Mouse (Mus musculus) stomach, postnatal 0 days (tissue): ENCODE results near the gene Lama5. TPM values are rescaled to one million over a fixed set of nuclear protein-coding genes. Genes with fewer than 3 reads are reported as not detected.

Experiments
- ATAC-seq: fragments of 200-750 bp; cut with Nextera tagmentation; 2 replicates; pipeline ENCODE4 v1.8.0; 2017; ENCODE audit not compliant: low FRiP score, low TSS enrichment
- DNase-seq: peaks from one replicate; pipeline ENCODE4 v3.0.0-alpha.2; 2016; ENCODE audit warnings: low spot score
- H3K27ac ChIP-seq: fragments of 300-500 bp; sonication (generic); replicated peaks from 2 replicates; pipeline ENCODE4 v1.5.1; 2014; ENCODE audit warnings: mild to moderate bottlenecking, control low read depth
- H3K27me3 ChIP-seq: fragments of 300-500 bp; sonication (generic); 2 replicates; pipeline ENCODE4 v1.6.1; 2014; ENCODE audit warnings: low read length; ENCODE audit not compliant: control insufficient read depth, insufficient read depth
- H3K36me3 ChIP-seq: fragments of 300-500 bp; sonication (generic); 2 replicates; pipeline ENCODE4 v1.6.1; 2014; ENCODE audit warnings: low read length, mixed read lengths; ENCODE audit not compliant: control insufficient read depth, insufficient read depth
- H3K4me1 ChIP-seq: fragments of 300-500 bp; sonication (generic); replicated peaks from 2 replicates; pipeline ENCODE4 v1.6.1; 2014; ENCODE audit warnings: antibody characterized with exemption; ENCODE audit not compliant: control insufficient read depth, insufficient read depth
- H3K4me2 ChIP-seq: fragments of 300-500 bp; sonication (generic); replicated peaks from 2 replicates; pipeline ENCODE4 v1.6.1; 2014; ENCODE audit warnings: low read depth, mild to moderate bottlenecking, control low read depth, moderate library complexity
- H3K4me3 ChIP-seq: fragments of 300-500 bp; sonication (generic); 2 replicates; pipeline ENCODE4 v1.5.1; 2014; ENCODE audit warnings: low read depth, low read length, control low read depth
- H3K9ac ChIP-seq: fragments of 300-500 bp; sonication (generic); 2 replicates; pipeline ENCODE4 v1.6.1; 2014; ENCODE audit warnings: mild to moderate bottlenecking, low read length, control low read depth, mixed read lengths
- H3K9me3 ChIP-seq: fragments of 300-500 bp; sonication (generic); 2 replicates; pipeline ENCODE4 v1.6.1; 2016; ENCODE audit warnings: low read length; ENCODE audit not compliant: control insufficient read depth
- CTCF ChIP-seq: IDR thresholded peaks from 2 replicates; pipeline ENCODE4 v1.5.1; 2016; ENCODE audit warnings: antibody characterized with exemption, low read depth, mild to moderate bottlenecking, moderate library complexity
- EP300 ChIP-seq: optimal IDR thresholded peaks from 2 replicates; pipeline ENCODE3; 2016; ENCODE audit warnings: antibody characterized with exemption
- WGBS: fragments of 180-500 bp; shearing (Covaris S2); extraction: QIAGEN DNeasy Blood & Tissue Kit; methylation state at CpG from one replicate; pipeline ENCODE4 v1.1.7; 2014; 5-methylcytosine and 5-hydroxymethylcytosine counted together
- polyA plus RNA-seq: library from polyadenylated mRNA; unstranded; fragments of >200 nt; fragmentation: Nextera tagmentation; extraction: Ambion mirVana; gene quantifications from 2 replicates; pipeline ENCODE4 v1.2.1, GENCODE M21; 2015

Gene Lama5
- polyA plus RNA-seq, 1 experiment from 2014 or later = 29.7 TPM

DNA sequence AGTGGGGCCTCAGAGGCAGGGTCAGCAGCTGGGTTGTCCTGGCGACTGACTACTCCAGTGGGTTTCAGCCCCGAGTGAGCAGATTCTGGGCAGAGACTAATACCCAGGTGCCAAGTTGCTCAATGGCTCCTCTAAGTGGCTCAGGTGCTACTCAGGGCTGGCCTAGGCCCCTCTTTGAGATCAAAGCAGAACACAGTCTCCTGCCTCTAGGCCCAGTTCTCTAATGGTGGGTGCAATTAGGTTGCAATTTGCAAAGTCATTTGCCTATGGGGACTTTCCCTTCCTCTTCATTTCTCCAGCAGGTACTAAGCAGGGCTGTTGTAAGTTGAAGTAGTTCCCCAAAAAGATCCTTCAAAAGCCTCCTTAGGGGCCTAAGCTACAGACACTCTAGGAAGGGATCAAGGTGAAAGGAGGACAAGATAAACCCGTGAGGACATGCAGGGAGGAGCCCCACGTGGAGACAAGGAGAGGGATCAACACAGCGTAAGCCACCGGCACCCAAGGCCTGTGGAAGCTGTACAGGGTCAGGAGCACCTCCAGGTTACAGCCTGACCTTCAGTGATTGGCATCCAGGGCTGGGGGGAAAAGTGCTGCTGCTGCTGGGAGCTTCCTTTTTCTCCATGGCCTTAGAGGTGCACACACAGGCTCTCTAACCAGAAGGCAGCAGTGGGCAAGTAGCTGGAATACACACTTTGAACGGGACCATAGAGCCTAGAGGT is 45.0 kb upstream of the Lama5 start:
- Histone ChIP-seq H3K27ac (no peak overlapping the region), H3K9ac (no peak overlapping the region), H3K36me3 (0 out of 2 replicates have a peak, but pooled peaks cover 2% of the 10 kb centered on the region), H3K27me3 (no peaks in the 10 kb centered on the region), H3K4me1 (0 out of 2 replicates have a peak, but pooled peaks cover 4% of the 10 kb centered on the region), H3K9me3 (no peaks in the 10 kb centered on the region), H3K4me3 (no peak overlapping the region), H3K4me2 (no peak overlapping the region)
- no peak for ATAC-seq
- 69% methylated on average over 7 of the region's 7 CpGs for WGBS
- DNase-seq = no peak
- TF ChIP-seq CTCF = no peak
- no peak for TF ChIP-seq EP300

DNA sequence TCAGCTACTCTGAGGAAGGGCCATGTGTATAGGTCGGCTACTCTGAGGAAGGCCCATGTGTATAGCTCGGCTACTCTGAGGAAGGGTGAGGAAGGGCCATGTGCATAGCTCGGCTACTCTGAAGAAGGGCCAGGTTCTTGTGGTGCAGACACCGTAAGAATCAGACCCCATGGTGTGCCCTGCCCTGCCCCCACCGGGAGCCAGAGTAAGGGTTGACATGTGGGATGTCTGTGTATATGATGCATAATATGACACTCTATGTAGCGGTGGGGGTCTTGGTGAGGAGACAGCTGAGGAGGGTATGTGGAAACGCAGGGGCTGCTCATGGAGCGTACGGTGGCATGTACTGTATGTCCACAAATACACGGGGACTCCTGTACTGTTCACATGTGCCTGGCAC is 43.7 kb upstream of the Lama5 start:
- Histone ChIP-seq H3K4me1 (0 out of 2 replicates have a peak, but pooled peaks cover 4% of the 10 kb centered on the region), H3K36me3 (0 out of 2 replicates have a peak, but pooled peaks cover 2% of the 10 kb centered on the region), H3K27ac (no peak overlapping the region), H3K4me3 (no peak overlapping the region), H3K27me3 (no peaks in the 10 kb centered on the region), H3K9ac (no peak overlapping the region), H3K4me2 (no peak overlapping the region), H3K9me3 (no peaks in the 10 kb centered on the region)
- no peak for DNase-seq
- WGBS = 91% methylated on average over 10 of the region's 10 CpGs
- ATAC-seq = no peak
- no peak for TF ChIP-seq EP300
- no peak for TF ChIP-seq CTCF

DNA sequence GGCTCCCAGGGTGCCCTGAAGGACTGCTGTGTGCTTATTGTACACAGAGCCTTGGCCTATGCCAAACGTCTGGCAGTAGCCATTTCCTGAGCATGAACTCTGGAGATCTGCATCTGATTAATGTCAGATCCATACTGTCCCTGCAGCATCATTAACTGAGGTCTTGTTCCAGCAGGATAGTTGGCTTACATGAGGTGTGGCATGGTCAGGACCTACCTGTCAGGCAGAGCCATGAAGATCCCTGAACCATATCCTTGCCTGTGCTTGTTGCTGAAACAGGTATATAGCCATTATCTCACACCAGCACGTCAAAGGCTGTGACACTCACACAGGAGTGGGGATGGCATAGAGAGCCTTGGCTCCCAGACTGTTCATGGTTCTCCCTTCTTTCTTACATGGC is 42.3 kb upstream of the Lama5 start:
- Histone ChIP-seq H3K9me3 (no peaks in the 10 kb centered on the region), H3K27ac (no peak overlapping the region)
- WGBS = 67% methylated on average over 2 of the region's 2 CpGs

DNA sequence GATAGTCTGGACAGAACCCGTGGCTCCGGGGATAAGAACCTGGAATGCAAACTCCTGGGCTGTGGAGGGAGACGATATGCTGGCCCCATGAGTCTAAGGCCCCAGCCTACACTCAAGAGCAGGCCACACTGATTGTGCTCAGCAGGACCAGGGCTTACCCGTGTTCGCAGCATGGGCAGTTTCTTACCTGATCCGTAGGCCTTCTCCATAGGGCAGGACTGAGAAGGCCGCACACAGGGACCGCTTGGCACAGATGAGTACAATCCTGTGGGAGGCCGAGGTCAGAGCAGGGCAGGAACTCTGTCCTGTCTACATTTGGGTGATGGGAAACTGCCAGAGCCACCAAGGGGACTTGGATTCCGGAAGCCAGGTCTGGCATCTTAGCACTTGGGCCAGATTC is 37.2 kb upstream of the Lama5 start:
- ATAC-seq = no peak
- WGBS = 80% methylated on average over 10 of the region's 10 CpGs
- Histone ChIP-seq H3K4me1 (peaks cover 1% of the 10 kb centered on the region; the same call in 1 of the 2 replicates), H3K27ac (peak overlapping the region; percentile 61; the same call in 1 of the 2 replicates), H3K9me3 (no peaks in the 10 kb centered on the region), H3K4me3 (no peak overlapping the region), H3K27me3 (no peaks in the 10 kb centered on the region), H3K36me3 (peaks cover 14% of the 10 kb centered on the region), H3K4me2 (no peak overlapping the region), H3K9ac (no peak overlapping the region)
- TF ChIP-seq CTCF (no peak), EP300 (no peak)
- no peak for DNase-seq

More for the DNA sequence above, 42.3 kb upstream of the Lama5 start:
- no peak overlapping the region for H3K4me2 ChIP-seq
- ATAC-seq (no peak), DNase-seq (no peak)
- H3K4me1 ChIP-seq = 0 out of 2 replicates have a peak, but pooled peaks cover 4% of the 10 kb centered on the region
- H3K4me3 ChIP-seq = no peak overlapping the region
- peaks cover 3% of the 10 kb centered on the region for H3K36me3 ChIP-seq
- no peaks in the 10 kb centered on the region for H3K27me3 ChIP-seq
- no peak overlapping the region for H3K9ac ChIP-seq
- TF ChIP-seq EP300 (no peak), CTCF (no peak)

DNA sequence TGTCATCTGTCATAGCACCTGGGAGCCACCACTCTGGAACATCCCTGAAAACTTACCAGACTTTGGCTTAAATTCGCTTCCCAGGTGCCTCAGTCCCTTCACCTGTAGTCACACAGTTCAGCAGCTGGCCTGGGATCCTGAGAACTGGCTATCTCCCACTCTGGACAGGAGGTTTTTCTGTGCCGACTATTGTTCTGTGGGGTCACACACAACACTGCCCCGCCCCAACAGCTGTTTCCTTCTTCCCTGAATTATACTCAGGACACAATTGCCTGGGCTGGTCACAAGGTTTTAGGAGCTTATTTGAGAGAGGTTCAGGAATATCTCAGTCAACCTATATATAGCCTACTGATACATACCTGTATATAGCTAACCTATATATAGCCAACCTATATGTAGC is 36.8 kb upstream of the Lama5 start:
- WGBS = 56% methylated on average over 3 of the region's 3 CpGs
- Histone ChIP-seq H3K27ac (no peak overlapping the region; the same call in 1 of the 2 replicates), H3K27me3 (no peaks in the 10 kb centered on the region), H3K4me3 (no peak overlapping the region), H3K36me3 (peaks cover 14% of the 10 kb centered on the region), H3K9me3 (no peaks in the 10 kb centered on the region), H3K4me1 (peaks cover 3% of the 10 kb centered on the region; the same call in 1 of the 2 replicates), H3K9ac (no peak overlapping the region), H3K4me2 (no peak overlapping the region)
- no peak for TF ChIP-seq EP300
- TF ChIP-seq CTCF = no peak
- DNase-seq = no peak
- ATAC-seq = no peak

DNA sequence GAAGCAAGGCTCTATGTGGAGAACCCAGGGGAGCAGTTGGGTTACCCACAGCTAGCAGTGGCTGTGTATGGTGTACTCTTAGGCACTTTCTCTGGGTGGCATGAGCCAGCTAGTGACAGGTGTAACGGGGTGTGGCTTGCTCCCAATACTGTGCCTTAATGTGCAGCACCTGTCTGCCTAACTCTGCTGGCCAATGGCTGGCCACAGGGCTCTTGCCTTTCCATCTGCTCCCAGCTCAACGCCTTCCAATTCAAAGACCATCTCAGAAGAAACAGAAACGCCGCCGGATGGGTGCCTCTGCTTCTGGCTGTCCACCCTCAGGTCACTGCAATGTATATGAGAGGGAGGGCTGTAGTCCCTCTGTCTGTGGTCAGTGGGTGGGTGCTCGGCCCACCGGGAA is 36.2 kb upstream of the Lama5 start:
- DNase-seq = no peak
- Histone ChIP-seq H3K4me2 (no peak overlapping the region), H3K27ac (no peak overlapping the region; the same call in 1 of the 2 replicates), H3K27me3 (no peaks in the 10 kb centered on the region), H3K9ac (no peak overlapping the region), H3K4me3 (no peak overlapping the region), H3K36me3 (peaks cover 14% of the 10 kb centered on the region), H3K9me3 (no peaks in the 10 kb centered on the region), H3K4me1 (peaks cover 3% of the 10 kb centered on the region; the same call in 1 of the 2 replicates)
- no peak for TF ChIP-seq EP300
- TF ChIP-seq CTCF = no peak
- WGBS = 94% methylated on average over 7 of the region's 7 CpGs
- no peak for ATAC-seq
